Mouse (Mus musculus) inflammation-experienced regulatory T-cells, adult 6 months (primary cell): ENCODE measurements around the gene Cald1. TPM values are rescaled to one million over a fixed set of nuclear protein-coding genes. Genes with fewer than 3 reads are reported as not detected.

Source experiments
- ATAC-seq: one replicate; pipeline ENCODE4 v1.8.0; 2017
- polyA plus RNA-seq, 3 experiments: library from polyadenylated mRNA; unstranded; fragments of 100-300 nt; shearing (Covaris generic); gene quantifications; one replicate each; pipeline ENCODE4 v1.2.1; 2017

The Cald1 gene
- polyA plus RNA-seq, 3 experiments from 2014 or later, result 0.21 to 0.59 TPM; not detected in 1

GRCm38 (mm10) chr6:34770491-34770890 is 172.2 kb downstream of the Cald1 start:
- no peak for ATAC-seq

- no peak for ATAC-seq
These were observed 178.1 kb downstream of the Cald1 start for GRCm38 (mm10) chr6:34776396-34776795.

- ATAC-seq, result no peak
These were observed 178.8 kb downstream of the Cald1 start for GRCm38 (mm10) chr6:34777094-34777493.

GRCm38 (mm10) chr6:34777981-34778668 is 179.8 kb downstream of the Cald1 start:
- no peak for ATAC-seq

GRCm38 (mm10) chr6:34780231-34780942 is 182.1 kb downstream of the Cald1 start, which contains the start of gene Agbl3:
Gene Agbl3 (plus strand): TSS chr6:34780432.
- ATAC-seq, result peak; percentile 91

GRCm38 (mm10) chr6:34780943-34781289 is 182.6 kb downstream of the Cald1 start:
- no peak for ATAC-seq

GRCm38 (mm10) chr6:34782493-34782892 is 184.2 kb downstream of the Cald1 start:
- ATAC-seq, result no peak

- no peak for ATAC-seq
These were observed 198.6 kb downstream of the Cald1 start for GRCm38 (mm10) chr6:34796881-34797280.

- no peak for ATAC-seq
These were observed 199.6 kb downstream of the Cald1 start for GRCm38 (mm10) chr6:34797887-34798286.

- no peak for ATAC-seq
These were observed 207.3 kb downstream of the Cald1 start for GRCm38 (mm10) chr6:34805582-34805981.

- ATAC-seq, result no peak
These were observed 212.4 kb downstream of the Cald1 start for GRCm38 (mm10) chr6:34810651-34811050.

GRCm38 (mm10) chr6:34824406-34824805 is 226.1 kb downstream of the Cald1 start:
- ATAC-seq, result no peak

Other genes starting within 250 kb of the Cald1 start
- under 1 TPM in 1 of 3 experiments, not detected in 2; 0.58 TPM for gene Akr1b8, start 244.4 kb upstream of the Cald1 start, polyA plus RNA-seq
- 10 to 100 TPM; 42.7 to 61.2 (median 50.5) TPM for gene Akr1b10, start 214.3 kb upstream of the Cald1 start, polyA plus RNA-seq
- not detected for gene Akr1b7, start 186.2 kb upstream of the Cald1 start, polyA plus RNA-seq
- gene Bpgm, start 122.3 kb upstream of the Cald1 start, polyA plus RNA-seq, result 10 to 100 TPM; 18.5 to 29.6 (median 20.1) TPM
- 1 to 10 TPM; 1.7 to 2.6 (median 2.3) TPM for gene Agbl3, start 181.9 kb downstream of the Cald1 start, polyA plus RNA-seq